Mouse (Mus musculus) kidney, postnatal 4 days (tissue): ENCODE measurements at regions not wholly inside any gene's neighbourhood (a gene's known extent, or its start where the extent isn't known, plus 50 kb on each side); places are given as distances from the start of the nearest gene placed in this dataset.

Source experiments
- DNase-seq, 2 experiments: peaks; one replicate each; pipeline ENCODE4 v3.0.0; 2021; ENCODE audit warnings: mixed read lengths in 2 of 2

- DNase-seq, result no peak
Observed at GRCm38 (mm10) chr1:176683146-176683545, 130.7 kb downstream of the Cep170 start.

DNA sequence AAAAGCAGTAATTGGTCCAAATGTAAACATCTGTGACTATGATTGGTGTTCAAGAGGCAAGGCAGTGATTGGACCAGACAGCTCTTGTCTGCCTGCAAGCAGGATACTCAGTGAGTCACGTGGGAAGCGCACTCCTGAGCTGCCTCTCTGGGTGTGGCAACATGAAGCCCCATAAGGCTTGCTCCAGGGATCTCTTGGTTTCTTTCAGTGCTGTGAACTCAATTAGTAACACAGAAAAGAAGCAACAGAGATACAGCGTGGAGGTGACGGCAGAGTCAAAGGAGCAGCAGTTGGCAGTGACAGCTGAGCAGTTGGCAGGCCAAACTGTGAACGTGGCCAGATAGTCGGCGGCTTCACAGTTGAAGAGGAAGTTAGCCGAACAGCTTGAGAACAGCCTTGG is 131.9 kb downstream of the Cep170 start:
- no peak for DNase-seq

DNA sequence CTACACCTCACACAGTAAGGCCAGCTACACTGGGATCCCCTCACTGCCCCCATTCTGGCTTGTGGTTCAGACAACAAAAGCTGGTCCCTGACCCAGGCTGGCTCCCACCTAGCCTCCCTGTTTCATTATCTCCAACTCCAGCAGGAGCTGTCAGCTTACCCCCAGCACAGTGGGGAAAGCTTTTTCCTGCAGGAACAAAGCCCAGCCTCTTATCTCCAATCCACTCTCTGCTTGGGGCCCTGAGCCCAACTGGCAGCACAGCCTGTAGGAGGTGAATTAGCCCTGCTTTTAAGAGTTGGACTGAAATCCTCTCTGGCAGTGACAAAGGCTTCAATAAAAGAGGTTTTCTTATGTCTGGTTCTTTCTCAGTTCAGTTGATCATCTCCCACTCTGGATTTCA is 138.7 kb downstream of the Cep170 start:
- no peak for DNase-seq

- DNase-seq, result no peak
Observed at GRCm38 (mm10) chr1:176671081-176671480, 142.8 kb downstream of the Cep170 start.

DNA sequence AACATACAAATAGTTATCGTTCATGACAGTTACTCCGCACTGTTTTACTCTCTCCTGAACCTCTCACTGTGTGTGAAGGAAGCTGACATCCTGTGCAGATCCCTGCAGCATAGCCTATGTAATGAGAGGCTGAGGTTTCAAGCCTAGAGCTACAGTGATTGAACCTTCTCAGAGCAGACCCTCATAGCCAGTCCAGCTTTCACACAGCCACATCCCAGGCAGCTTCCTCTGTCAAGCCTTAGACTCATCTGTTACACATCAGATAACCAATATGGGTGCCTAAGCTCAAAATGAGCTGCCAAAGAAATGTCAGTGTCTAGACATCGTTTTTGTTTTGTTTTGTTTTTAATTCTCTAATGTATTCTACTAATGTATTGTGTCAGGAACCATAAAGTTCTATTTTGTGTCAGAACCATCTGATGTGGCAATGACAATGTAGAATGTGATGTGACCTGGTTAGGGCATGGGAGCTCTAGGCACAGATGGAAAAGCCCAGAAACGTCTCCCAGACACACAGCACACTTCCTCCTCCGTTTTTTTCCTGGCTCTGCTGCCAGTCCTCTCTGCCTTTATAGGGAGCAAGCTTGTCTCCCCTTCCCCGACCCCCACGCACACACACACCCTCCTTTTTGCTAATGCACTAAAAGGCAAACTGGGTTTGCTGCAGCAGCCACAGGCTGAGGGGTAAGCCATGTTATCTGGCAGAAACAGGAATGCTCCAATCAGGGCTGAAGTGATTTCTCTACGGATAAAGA is 146.1 kb downstream of the Cep170 start:
- no peak for DNase-seq

DNA sequence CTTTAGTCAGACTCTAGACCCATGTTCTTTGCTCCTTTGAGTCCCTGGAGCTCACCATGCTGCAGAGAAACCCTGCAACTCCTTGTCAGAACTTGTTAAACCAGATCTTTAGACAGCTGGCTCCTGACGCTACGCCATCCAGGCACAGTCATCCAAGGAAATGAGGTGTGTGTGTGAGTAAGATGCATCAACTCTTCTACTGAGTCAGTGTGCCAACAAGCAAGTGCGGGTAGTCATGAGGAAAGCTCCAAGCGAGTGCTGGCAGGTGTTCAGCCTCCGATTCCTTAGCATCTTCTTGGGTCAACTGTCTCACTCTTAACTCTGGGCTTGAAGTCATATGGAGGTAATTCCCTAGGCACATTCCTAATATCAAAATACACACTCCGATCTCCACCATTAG is 153.6 kb downstream of the Cep170 start:
- DNase-seq, result no peak

- no peak for DNase-seq
Observed at GRCm38 (mm10) chr1:176658639-176659038, 155.2 kb downstream of the Cep170 start.

GRCm38 (mm10) chr1:176655487-176656333 is 158.2 kb downstream of the Cep170 start:
- DNase-seq, result no peak

- DNase-seq, result no peak
Observed at GRCm38 (mm10) chr1:176644248-176644647, 169.6 kb downstream of the Cep170 start.

- DNase-seq, result no peak
Observed at GRCm38 (mm10) chr1:176623171-176623570, 190.7 kb downstream of the Cep170 start.

GRCm38 (mm10) chr1:176622213-176622612 is 191.7 kb downstream of the Cep170 start:
- no peak for DNase-seq

DNA sequence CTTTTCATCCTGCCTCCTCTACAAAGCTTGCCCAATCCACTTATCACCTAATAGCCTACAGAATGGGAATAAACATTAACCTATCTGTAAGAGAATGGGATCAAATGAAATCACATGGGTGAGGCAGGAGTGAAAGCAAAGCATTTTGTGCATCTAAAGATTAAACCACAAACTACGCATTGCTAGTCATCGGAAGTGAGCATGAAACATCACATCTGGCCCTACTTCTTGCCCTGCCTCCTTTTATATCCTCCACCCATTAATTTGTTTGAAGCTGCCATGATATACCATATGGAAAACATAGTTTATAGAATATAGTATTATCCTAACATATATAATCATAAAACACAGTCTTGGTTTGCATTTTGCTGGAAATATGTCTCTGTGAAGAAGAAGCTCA is 192.6 kb downstream of the Cep170 start:
- no peak for DNase-seq

- no peak for DNase-seq
Observed at GRCm38 (mm10) chr1:176618896-176619295, 195.0 kb downstream of the Cep170 start.

DNA sequence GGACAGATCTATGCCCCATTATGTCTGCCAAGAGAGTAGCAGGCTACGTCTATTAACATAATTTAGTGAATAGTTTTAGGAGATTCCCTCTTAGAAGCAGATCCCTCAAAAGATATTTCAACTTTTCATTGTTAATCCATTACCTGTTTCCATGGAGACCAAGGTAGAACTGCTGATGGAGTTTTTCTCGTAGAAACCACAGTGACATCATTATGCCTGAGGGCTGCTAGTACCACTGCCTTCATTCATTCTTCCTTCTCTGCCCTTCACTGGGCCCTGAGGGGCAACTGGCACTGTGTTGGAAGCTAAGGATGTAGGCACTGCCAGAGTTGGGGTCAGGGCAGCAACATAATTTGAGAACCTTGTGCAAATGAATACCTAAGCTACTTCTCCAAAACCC is 198.2 kb downstream of the Cep170 start:
- DNase-seq, result no peak

DNA sequence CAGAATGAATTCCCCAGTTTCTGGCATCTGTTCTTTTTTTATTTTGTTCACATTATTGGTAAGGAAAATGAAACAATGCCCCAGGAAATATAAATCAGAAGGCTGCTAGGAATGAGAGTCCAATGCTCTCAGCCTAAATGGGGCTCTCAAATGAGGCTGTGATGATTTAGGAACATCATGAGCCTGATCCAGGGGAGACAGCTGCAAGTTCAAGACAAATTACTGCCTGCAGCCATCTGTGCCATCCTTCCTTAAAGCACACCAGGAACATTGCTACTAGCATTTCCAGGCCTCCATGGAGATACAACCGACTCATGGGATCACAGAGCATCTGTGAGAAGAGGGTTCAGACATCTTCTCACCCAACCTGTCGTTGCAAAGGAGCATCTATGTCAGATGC is 219.6 kb downstream of the Cep170 start:
- DNase-seq, result no peak

DNA sequence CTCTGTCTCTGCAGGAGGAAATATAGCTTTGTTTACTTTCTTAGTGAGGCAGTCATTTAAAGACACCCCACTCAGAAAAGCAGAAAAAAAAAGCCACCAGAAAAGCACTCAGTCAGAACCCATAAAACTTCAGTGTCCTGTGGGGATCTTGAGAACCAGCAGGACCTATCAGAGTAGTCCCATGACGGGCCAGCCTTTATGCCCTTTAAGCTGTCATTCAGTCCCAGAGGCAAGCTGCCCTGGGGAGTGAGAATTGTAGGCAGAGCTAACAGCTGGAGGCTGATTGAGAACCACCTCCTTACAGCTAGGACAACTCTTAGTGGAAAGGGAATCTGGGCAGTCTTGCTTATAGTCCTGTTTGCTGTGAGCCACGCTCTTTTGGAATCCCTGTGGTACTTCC is 225.7 kb downstream of the Cep170 start:
- DNase-seq, result no peak

DNA sequence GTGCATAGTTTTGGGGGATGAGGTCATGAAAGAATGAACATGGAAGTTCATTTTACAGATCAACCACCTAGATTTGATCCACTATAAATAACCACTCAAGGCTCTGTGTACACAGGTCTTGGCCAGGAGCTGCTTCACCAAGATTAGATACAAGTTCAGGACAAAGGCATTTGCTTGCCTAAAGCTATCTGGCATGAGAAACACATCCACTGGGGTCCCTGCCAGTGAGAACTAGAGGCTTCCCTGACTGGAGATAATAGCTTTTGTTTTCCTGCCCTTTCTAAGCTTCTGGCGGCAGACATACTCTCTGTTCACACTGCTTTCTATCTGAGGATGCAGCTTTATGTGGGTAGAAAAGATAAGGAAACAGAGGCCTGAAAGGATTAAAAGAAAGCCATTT is 240.2 kb downstream of the Cep170 start:
- no peak for DNase-seq

- DNase-seq, result no peak
Observed at GRCm38 (mm10) chr1:176558457-176559415, 255.1 kb downstream of the Cep170 start.

DNA sequence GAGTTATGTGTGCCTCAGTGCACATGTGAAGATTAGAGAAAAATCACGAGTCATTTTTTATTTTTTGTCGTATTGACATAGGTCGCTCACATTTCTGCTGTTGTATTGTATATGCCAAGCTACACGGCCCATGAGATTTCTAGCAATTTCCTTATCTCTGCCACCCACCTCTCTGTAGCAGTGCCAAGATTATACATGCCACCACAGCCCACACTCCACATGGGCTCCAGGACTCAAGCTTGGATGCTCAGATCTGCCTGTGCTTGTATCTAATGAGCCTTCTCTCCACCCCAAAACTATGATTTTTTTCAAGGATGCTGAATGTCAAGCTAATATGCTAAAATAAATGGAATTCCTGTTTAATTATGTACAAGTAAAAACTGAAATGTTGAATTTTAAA is 259.3 kb upstream of the Pld5 start:
- DNase-seq, result no peak

GRCm38 (mm10) chr1:176529037-176529436 is 253.9 kb upstream of the Pld5 start:
- DNase-seq, result no peak

GRCm38 (mm10) chr1:176511467-176511866 is 236.4 kb upstream of the Pld5 start:
- no peak for DNase-seq

DNA sequence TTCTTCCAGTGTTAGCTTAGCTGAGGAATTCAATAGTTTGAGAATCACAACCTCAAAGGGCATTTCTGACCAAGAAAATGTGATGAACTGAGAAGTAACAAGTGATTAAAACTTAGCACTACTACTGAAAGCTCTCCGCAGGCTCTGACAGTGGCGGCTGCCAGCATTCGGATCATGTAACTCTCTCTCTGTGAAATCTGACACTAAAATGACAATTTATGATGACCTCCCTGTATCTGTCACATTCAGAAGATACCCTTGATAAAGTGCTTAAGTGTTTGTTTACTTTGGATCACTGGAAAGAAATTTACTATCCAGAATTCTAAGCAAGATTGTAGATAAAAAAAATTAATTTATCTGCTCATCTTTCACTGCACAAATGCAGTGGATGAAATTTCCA is 230.3 kb upstream of the Pld5 start:
- DNase-seq, result peak; percentile 26 to 44

DNA sequence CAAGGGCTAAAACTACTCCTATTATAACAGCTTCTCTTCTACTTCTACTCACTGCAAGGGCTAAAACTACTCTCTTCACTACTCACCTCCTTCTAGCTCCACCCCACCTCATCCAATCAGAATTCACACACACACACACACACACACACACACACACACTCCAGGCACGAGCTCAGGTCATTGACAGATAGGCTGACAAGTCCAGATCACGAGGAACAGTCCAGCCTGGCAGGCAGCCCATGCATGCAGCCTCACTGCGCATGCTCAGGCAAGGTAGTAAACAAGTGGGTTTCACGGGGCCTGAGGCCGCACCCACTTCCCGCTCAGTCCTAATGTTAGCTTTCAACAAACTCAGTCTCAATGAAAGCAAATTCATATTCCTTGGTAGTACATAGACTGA is 229.6 kb upstream of the Pld5 start:
- DNase-seq, result peak; percentile 2 to 26
